Mouse (Mus musculus): ENCODE measurements at regions not wholly inside any gene's neighbourhood (a gene's known extent, or its start where the extent isn't known, plus 50 kb on each side); places are given as distances from the start of the nearest gene placed in this dataset.
A peak's percentile ranks its signal among the peaks of the same experiment; 100 is the strongest.

DNA sequence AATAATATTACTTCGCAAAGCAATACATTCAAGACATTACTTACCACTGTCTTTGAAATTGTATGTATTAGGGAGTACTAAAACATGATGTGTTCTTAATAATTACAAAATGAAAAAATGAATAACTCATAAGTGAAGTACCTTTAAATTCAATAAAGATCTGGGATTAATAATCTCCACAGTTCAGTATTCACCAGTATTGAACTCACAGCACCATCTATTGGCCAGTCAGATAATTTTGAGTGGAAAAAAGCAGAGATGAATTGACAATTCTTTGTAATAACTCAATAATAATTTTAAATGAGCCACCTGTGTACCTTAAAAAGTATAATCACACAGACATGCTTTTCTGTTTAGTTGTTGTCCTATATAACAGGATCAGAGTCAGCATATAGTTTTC is 180.7 kb downstream of the Nsun3 start:
- H3K36me3 ChIP-seq, result no peaks in the 10 kb centered on the region
- WGBS, result 88% methylated on average over 1 of the region's 1 CpGs
- no peak for DNase-seq (ENCODE audit: low spot score)
- H3K9me3 ChIP-seq, result no peaks in the 10 kb centered on the region
- H3K27ac ChIP-seq, result no peak overlapping the region
- no peaks in the 10 kb centered on the region for H3K4me1 ChIP-seq (replicated peaks)
- no peak overlapping the region for H3K4me3 ChIP-seq
- H3K27me3 ChIP-seq (ENCODE audit: insufficient read depth, poor library complexity, severe bottlenecking), result no peaks in the 10 kb centered on the region

DNA sequence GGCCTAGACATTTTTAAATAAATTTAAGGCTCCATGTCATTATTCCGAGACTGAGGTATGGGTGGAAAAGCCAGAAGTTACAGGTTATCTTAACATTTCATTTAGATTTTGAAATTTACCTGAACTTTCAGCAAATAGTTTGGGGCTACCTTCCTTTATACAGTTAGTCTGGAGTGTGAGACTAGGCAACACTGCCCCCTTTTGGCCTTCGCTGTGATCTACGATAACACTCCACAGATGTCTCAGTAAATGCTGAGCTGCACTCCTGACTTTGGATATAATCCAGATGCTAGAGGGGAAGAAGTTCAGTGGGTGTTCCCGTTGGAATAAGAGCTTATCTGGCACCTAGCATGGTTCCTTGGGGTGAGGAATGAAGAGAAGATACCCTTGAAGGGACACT is 224.6 kb downstream of the Nsun3 start:
- Histone ChIP-seq H3K4me1 (replicated peaks) (no peaks in the 10 kb centered on the region), H3K9me3 (no peaks in the 10 kb centered on the region), H3K4me3 (no peak overlapping the region), H3K36me3 (no peaks in the 10 kb centered on the region), H3K27ac (no peak overlapping the region), H3K27me3 (ENCODE audit: insufficient read depth, poor library complexity, severe bottlenecking) (no peaks in the 10 kb centered on the region)
- DNase-seq (ENCODE audit: low spot score), result peak; percentile 31
- WGBS, result 49% methylated on average over 4 of the region's 4 CpGs

- Histone ChIP-seq H3K27me3 (ENCODE audit: insufficient read depth, poor library complexity, severe bottlenecking) (no peaks in the 10 kb centered on the region), H3K9me3 (no peaks in the 10 kb centered on the region), H3K27ac (no peak overlapping the region), H3K4me1 (replicated peaks) (no peaks in the 10 kb centered on the region), H3K36me3 (no peaks in the 10 kb centered on the region), H3K4me3 (no peak overlapping the region)
- WGBS, result 83% methylated on average over 2 of the region's 2 CpGs
- no peak for DNase-seq (ENCODE audit: low spot score)
Measured at GRCm38 (mm10) chr16:62543156-62543555, 243.5 kb downstream of the Nsun3 start.

- no peak overlapping the region for H3K27ac ChIP-seq
- no peak for DNase-seq (ENCODE audit: low spot score)
- H3K27me3 ChIP-seq (ENCODE audit: insufficient read depth, poor library complexity, severe bottlenecking), result no peaks in the 10 kb centered on the region
- H3K4me1 ChIP-seq (replicated peaks), result no peaks in the 10 kb centered on the region
- 73% methylated on average over 7 of the region's 7 CpGs for WGBS
- no peaks in the 10 kb centered on the region for H3K9me3 ChIP-seq
- no peak overlapping the region for H3K4me3 ChIP-seq
- no peaks in the 10 kb centered on the region for H3K36me3 ChIP-seq
Measured at GRCm38 (mm10) chr16:62537730-62538479, 248.7 kb downstream of the Nsun3 start.

DNA sequence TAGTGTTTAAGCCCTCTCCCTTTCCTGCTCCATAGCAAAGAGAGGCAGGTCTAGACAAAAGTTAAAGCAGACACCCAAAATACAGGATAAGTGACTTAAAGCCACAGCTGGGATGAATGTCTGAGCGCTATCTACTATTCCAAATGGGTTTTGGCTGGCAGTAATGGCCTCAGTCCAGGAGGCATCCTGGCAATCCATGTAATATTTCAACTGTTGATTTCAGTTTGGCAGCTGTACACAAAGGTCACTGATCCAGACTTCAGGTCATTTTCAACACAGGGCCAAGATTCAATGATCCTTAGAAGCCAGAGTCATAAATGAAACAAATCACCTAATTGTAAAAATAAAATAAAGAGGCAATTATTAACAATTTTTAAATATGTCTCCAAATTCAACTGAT is 277.3 kb downstream of the Nsun3 start:
- 84% methylated on average over 1 of the region's 1 CpGs for WGBS
- Histone ChIP-seq H3K9me3 (no peaks in the 10 kb centered on the region), H3K27ac (no peak overlapping the region), H3K27me3 (ENCODE audit: insufficient read depth, poor library complexity, severe bottlenecking) (no peaks in the 10 kb centered on the region), H3K36me3 (no peaks in the 10 kb centered on the region), H3K4me1 (replicated peaks) (no peaks in the 10 kb centered on the region), H3K4me3 (no peak overlapping the region)
- DNase-seq (ENCODE audit: low spot score), result no peak

DNA sequence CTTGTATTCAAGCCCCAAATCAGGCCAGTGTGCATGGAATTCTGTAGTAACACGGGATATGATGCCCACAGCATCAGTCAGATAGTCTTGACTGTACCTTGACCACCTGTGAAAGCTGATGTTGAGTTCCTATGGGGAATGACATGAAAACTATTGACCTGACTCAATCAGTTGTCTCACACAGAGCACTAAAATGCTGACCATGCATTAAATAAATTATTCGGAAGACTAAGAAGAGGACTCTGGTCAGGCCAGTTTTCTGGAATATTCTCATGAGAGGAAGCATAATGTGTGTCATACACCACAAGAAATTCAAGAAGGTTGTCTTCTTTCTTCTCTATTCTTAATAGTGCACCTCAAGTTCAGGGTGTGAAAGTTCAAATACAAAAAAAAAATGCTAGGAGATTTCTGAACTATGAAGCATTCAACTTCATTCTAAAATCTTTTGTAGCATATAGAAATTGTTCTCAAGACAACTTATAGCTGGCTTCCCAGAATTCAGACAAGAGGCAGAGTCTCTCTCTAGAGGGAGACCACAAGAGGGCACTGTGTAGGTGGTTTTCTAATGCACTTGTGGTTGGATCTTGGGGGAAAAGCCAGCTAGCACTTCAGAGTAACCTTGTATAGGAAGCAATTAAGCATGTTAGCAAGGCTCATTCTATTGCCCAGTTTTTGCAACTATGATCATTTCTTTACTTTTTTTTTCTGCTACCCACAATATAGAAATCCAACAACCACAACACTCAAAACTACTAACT is 279.7 kb downstream of the Nsun3 start:
- no peak for DNase-seq (ENCODE audit: low spot score)
- no peaks in the 10 kb centered on the region for H3K36me3 ChIP-seq
- no peak overlapping the region for H3K27ac ChIP-seq
- H3K9me3 ChIP-seq, result no peaks in the 10 kb centered on the region
- no peaks in the 10 kb centered on the region for H3K4me1 ChIP-seq (replicated peaks)
- no peak overlapping the region for H3K4me3 ChIP-seq
- 69% methylated on average over 2 of the region's 2 CpGs for WGBS
- H3K27me3 ChIP-seq (ENCODE audit: insufficient read depth, poor library complexity, severe bottlenecking), result no peaks in the 10 kb centered on the region

- WGBS, result 76% methylated on average over 6 of the region's 6 CpGs
Measured at GRCm38 (mm10) chr16:62500870-62501269, 285.7 kb downstream of the Nsun3 start.

GRCm38 (mm10) chr16:62500334-62500733 is 286.3 kb downstream of the Nsun3 start:
- H3K27ac ChIP-seq, result no peak overlapping the region
- 80% methylated on average over 6 of the region's 6 CpGs for WGBS
- no peak for DNase-seq (ENCODE audit: low spot score)
- H3K27me3 ChIP-seq (ENCODE audit: insufficient read depth, poor library complexity, severe bottlenecking), result no peaks in the 10 kb centered on the region
- H3K9me3 ChIP-seq, result no peaks in the 10 kb centered on the region
- H3K4me3 ChIP-seq, result no peak overlapping the region
- no peaks in the 10 kb centered on the region for H3K36me3 ChIP-seq
- peaks cover 5% of the 10 kb centered on the region; the same call in 1 of the 2 replicates for H3K4me1 ChIP-seq (replicated peaks)

More at GRCm38 (mm10) chr16:62500870-62501269, 285.7 kb downstream of the Nsun3 start:
- Histone ChIP-seq H3K27ac (no peak overlapping the region), H3K27me3 (ENCODE audit: insufficient read depth, poor library complexity, severe bottlenecking) (no peaks in the 10 kb centered on the region), H3K4me3 (no peak overlapping the region), H3K36me3 (no peaks in the 10 kb centered on the region), H3K4me1 (replicated peaks) (peaks cover 5% of the 10 kb centered on the region; the same call in 1 of the 2 replicates), H3K9me3 (no peaks in the 10 kb centered on the region)
- no peak for DNase-seq (ENCODE audit: low spot score)

GRCm38 (mm10) chr16:62498761-62499160 is 287.9 kb downstream of the Nsun3 start:
- no peak overlapping the region for H3K4me3 ChIP-seq
- 84% methylated on average over 5 of the region's 5 CpGs for WGBS

DNA sequence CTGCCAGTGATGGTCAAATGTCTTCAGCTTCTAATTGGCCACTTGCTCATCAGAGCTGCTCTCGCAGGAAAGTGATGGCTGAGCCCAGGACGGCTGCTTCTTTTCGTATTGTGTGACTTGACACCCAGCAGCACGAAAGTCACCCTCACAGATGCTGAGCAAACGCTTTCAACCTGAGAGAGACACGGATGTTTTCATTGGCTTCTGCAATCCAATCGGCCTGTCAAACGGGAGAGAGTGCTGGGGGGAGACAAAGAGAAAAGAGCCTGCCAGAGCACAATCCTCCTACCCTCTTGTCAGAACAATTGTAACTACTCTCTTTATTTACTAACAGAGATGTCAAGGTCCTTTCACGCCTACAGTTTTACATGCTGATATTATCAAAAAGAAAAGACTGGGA is 289.9 kb downstream of the Nsun3 start:
- H3K27ac ChIP-seq, result no peak overlapping the region
- H3K27me3 ChIP-seq (ENCODE audit: insufficient read depth, poor library complexity, severe bottlenecking), result no peaks in the 10 kb centered on the region
- 35% methylated on average over 9 of the region's 9 CpGs for WGBS
- no peak overlapping the region for H3K4me3 ChIP-seq
- DNase-seq (ENCODE audit: low spot score), result no peak
- H3K4me1 ChIP-seq (replicated peaks), result peaks cover 5% of the 10 kb centered on the region; the same call in 1 of the 2 replicates
- H3K36me3 ChIP-seq, result no peaks in the 10 kb centered on the region
- H3K9me3 ChIP-seq, result no peaks in the 10 kb centered on the region

More at GRCm38 (mm10) chr16:62498761-62499160, 287.9 kb downstream of the Nsun3 start:
- H3K9me3 ChIP-seq, result no peaks in the 10 kb centered on the region
- DNase-seq (ENCODE audit: low spot score), result no peak
- H3K4me1 ChIP-seq (replicated peaks), result peaks cover 5% of the 10 kb centered on the region; the same call in 1 of the 2 replicates
- H3K36me3 ChIP-seq, result no peaks in the 10 kb centered on the region
- H3K27me3 ChIP-seq (ENCODE audit: insufficient read depth, poor library complexity, severe bottlenecking), result no peaks in the 10 kb centered on the region
- no peak overlapping the region for H3K27ac ChIP-seq

DNA sequence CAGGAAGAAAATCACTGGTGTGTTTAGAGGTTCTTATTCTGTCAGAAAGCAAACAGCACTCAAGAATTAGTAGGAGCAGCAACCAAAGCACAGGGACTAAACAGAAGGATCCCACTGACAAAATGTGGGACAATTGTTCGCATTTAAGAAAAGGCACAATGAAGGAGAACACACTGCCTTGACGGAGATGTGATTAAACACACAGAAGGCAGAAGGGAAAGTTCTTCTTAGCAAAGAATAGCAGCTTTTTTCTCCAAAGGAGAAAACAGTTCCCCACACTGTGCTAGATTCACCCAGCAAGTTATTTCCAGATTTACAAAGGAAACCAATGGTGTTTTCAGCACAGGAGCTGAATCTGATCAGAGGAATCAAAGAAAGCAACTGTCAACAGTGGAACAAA is 316.5 kb downstream of the Nsun3 start:
- no peaks in the 10 kb centered on the region for H3K9me3 ChIP-seq
- no peak overlapping the region for H3K27ac ChIP-seq
- 68% methylated on average over 2 of the region's 2 CpGs for WGBS
- H3K36me3 ChIP-seq, result no peaks in the 10 kb centered on the region
- no peak for DNase-seq (ENCODE audit: low spot score)
- no peaks in the 10 kb centered on the region for H3K4me1 ChIP-seq (replicated peaks)
- no peak overlapping the region for H3K4me3 ChIP-seq
- H3K27me3 ChIP-seq (ENCODE audit: insufficient read depth, poor library complexity, severe bottlenecking), result no peaks in the 10 kb centered on the region

DNA sequence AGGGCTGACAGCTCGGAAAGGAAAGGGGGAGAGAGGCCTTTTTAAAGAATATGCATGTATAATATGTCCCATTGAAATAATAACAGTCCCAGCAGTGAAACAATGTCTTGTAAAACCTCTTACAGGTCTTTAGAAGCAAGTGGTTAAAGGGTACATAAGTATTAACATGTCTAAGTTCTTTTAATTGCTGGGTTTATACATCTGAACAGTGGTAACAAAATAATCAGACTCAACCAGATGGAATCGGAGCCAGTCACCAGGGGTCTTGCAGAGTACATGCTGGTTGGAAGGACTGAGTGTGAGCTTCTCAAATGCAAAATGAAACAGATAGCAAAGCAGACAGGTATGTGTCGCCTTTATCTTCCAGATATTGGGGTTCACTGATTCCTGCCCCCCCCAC is 317.3 kb downstream of the Nsun3 start:
- Histone ChIP-seq H3K4me1 (replicated peaks) (no peaks in the 10 kb centered on the region), H3K27ac (no peak overlapping the region), H3K27me3 (ENCODE audit: insufficient read depth, poor library complexity, severe bottlenecking) (no peaks in the 10 kb centered on the region), H3K9me3 (no peaks in the 10 kb centered on the region), H3K36me3 (no peaks in the 10 kb centered on the region), H3K4me3 (no peak overlapping the region)
- WGBS, result 71% methylated on average over 3 of the region's 3 CpGs
- DNase-seq (ENCODE audit: low spot score), result no peak

GRCm38 (mm10) chr16:62468846-62469245 is 317.8 kb downstream of the Nsun3 start:
- Histone ChIP-seq H3K27ac (no peak overlapping the region), H3K27me3 (ENCODE audit: insufficient read depth, poor library complexity, severe bottlenecking) (no peaks in the 10 kb centered on the region), H3K4me1 (replicated peaks) (no peaks in the 10 kb centered on the region), H3K4me3 (no peak overlapping the region), H3K9me3 (no peaks in the 10 kb centered on the region), H3K36me3 (no peaks in the 10 kb centered on the region)
- no peak for DNase-seq (ENCODE audit: low spot score)
- WGBS, result 79% methylated on average over 3 of the region's 3 CpGs
